Mouse (Mus musculus): ENCODE data around the gene Kcnip4.

Kcnip4 gene

GRCm38 (mm10) chr5:48606916-48607315 lies 917.8 kb downstream of the Kcnip4 start:
- no peak for DNase-seq (ENCODE audit: inconsistent age in 2 of 2, low spot score in 1 of 2)

GRCm38 (mm10) chr5:48606281-48606680 lies 918.4 kb downstream of the Kcnip4 start:
- DNase-seq (ENCODE audit: inconsistent age in 2 of 2, low spot score in 1 of 2), result no peak

DNA sequence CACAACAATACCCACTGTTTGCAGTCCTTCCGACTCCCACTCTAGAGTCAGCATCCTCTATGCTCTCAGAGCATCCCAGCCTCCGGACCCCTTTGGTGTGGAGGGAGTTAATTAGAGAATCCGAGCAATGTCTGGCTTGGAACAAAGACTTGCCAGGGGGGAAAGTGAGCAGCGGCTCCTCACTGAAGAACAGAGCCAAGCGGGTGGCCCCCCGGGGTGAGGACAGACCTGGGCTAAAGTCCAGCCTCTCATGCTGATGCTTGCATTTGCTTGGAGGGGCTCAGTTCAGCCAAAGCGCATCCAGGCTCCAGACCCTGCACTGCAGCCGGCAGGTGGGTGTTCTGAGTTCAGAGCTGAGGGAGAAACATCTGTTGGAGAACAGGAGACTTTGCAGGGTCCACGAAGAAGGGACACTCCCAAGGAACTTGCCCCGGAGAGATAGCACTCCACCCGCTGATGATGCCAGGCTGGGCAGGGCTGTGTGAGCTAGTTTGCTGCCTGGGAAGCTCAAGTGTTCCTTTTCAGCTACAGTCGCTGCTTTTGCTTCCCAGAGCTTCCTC lies 925.1 kb downstream of the Kcnip4 start:
- DNase-seq (ENCODE audit: inconsistent age in 2 of 2, low spot score in 1 of 2), result no peak

DNA sequence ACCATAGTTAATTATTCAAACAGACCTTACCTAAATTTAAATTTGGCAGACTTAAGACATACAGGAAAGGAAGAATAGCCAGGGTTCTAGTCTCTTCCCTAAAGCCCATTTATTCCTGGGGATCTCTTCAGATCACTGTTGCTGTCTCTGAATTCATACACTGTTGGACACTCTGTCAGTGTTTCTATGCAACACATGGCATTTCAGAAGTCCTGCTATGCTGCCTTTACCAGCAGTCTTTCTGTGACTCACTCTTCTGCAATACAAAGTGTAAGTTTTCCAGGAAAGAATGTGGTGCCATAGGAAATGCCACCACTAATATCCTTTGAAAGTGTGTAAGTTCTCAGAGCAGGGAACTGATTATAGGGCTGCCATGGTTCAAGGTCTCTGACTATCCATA lies 936.7 kb downstream of the Kcnip4 start:
- DNase-seq (ENCODE audit: inconsistent age in 2 of 2, low spot score in 1 of 2), result peak in 1 of 2 experiments; percentile 8

GRCm38 (mm10) chr5:48583431-48583830 lies 941.3 kb downstream of the Kcnip4 start:
- DNase-seq (ENCODE audit: inconsistent age in 2 of 2, low spot score in 1 of 2), result peak in 1 of 2 experiments; percentile 17

- peak; percentile 29 to 74 for DNase-seq (ENCODE audit: inconsistent age in 2 of 2, low spot score in 1 of 2)
Observed at GRCm38 (mm10) chr5:48563996-48564587, 960.6 kb downstream of the Kcnip4 start.

DNA sequence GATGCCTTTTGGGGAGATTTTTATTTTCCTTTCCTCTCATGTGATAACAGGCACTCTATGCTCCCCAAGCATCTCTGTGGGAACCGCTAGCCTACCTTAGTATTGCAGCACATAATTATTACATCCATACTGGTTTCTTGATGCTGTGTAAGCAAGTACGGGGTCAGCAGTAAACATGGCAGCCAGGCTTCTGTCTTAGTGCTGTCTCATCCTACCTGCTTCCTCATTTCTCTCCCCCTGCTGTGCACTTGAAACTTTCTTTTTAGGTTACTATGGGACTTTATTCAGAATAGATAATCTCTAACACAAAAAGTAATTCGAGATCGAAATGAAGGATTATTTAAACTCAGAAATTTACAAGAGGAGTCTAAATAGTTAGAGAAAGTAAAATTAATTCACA lies 973.0 kb downstream of the Kcnip4 start:
- no peak for DNase-seq (ENCODE audit: inconsistent age in 2 of 2, low spot score in 1 of 2)

DNA sequence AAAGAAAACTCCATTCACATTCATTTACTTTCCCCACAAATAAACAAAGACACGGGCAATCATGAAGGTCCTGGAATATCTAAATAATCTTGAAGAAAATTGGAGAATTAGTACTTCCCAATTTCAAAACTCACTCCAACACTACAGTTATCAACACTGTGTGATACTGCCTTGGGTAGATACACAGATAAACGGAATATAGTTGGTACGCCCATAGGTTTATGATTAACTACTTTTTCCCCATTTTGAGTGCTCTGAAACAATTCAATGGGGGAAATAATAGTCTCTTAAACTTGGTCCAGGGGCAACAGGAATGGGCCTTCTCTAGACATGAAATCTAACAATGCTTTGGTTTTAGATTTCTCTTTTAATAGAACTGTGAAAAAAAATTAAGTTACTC lies 978.9 kb downstream of the Kcnip4 start:
- no peak for DNase-seq (ENCODE audit: inconsistent age in 2 of 2, low spot score in 1 of 2)

DNA sequence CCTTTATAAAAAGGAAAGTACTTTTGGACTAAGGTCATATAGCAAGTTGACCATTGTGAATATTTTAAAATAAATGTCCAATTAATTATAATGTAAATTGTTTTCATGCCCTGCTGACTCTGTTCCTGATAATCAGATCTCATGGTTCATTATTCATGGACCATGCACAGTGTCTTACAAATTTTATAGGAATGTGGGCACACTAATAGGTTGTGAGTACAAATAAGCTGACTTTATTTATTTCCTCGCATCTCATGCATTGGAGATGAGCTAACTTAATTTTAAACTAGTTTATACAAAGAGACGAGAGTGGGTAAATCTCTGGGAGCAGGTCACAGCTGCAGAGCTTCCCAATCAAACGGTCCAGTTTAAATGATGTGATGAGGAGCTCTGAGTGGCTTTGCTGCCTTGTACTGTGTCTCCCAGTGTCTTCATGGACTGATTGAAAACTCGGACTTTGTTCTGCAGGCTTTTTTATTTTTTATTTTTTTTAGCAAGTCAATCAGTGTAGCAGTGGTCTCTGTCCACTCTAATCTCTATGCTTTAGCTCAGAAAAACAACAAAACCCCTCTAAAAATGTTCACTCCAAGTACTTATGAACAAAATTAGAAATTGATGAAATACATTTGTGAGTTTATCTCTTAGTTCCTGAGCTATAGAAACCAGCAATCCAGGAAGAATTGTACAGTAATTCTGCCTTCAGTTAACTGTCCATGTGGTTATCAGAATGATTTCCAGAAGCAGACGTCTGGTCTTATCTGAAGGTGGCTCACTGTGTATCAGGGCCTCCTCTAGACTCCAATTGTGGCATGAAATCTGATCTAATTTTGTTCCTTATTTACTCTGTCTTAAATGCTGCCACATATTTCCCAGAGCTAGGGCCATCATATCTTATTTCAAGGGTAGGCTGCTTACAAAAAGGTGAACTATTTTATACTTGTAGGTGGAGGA lies 979.6 kb downstream of the Kcnip4 start:
- no peak for DNase-seq (ENCODE audit: inconsistent age in 2 of 2, low spot score in 1 of 2)

- DNase-seq (ENCODE audit: inconsistent age in 2 of 2, low spot score in 1 of 2), result no peak
Observed at GRCm38 (mm10) chr5:48518035-48518434, 1006.7 kb downstream of the Kcnip4 start.

- DNase-seq (ENCODE audit: inconsistent age in 2 of 2, low spot score in 1 of 2), result no peak
Observed at GRCm38 (mm10) chr5:48513354-48513753, 1011.4 kb downstream of the Kcnip4 start.

DNA sequence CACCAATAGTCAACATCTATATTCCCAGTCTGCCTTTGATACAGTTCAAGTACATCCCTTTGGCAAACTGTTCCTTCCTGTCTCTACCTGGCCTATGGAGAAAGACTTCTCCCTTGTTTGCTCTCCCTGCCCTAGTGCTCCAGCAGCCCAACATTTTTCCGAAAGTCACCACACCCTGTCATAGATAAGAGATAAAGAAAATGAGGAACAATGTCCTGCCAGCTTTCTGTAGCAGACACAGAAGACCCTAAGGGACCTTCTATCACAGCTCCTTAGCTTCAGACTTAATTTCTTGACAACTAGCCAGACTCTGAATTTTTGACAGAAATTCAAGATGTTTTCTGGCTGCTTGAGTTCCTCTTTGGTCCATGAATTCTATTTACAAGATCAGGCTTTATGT lies 1013.4 kb downstream of the Kcnip4 start:
- DNase-seq (ENCODE audit: inconsistent age in 2 of 2, low spot score in 1 of 2), result no peak

- no peak for DNase-seq (ENCODE audit: inconsistent age in 2 of 2, low spot score in 1 of 2)
Observed at GRCm38 (mm10) chr5:48510241-48510640, 1014.5 kb downstream of the Kcnip4 start.

DNA sequence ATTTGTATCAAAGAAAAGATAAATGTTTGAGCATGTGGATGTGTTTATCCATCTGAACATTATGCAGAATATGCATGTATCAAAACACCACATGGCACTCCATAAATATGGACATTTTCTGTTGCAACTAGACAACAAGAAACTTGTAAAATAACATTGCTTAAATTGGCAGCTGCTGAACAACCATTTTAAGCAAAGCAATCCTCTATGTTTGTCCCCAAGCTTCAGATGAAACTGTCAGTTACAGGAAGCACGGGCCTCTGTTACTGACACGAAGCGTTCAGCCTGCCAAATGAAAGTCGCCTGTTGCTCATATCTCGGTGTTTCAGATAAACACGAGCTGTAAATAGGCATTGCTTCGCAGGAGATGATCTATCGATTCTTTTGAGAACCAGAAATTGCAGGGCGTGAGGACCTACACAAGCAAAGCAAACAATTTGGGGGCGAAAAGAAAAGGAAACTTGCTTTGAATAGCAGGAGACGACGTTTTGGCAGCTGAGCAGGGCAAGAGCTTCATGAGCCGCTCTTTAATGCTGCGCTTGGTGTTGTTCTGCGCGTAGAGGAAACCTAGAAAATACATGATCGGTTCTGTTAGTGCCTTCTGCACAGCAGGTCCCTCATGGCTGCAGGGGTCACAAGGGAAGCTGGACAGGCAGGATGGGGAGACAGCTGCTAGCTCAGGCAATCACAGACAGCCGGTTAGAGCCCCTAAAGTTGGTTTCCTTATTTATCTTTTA lies 1015.3 kb downstream of the Kcnip4 start:
- DNase-seq (ENCODE audit: inconsistent age in 2 of 2, low spot score in 1 of 2), result no peak

DNA sequence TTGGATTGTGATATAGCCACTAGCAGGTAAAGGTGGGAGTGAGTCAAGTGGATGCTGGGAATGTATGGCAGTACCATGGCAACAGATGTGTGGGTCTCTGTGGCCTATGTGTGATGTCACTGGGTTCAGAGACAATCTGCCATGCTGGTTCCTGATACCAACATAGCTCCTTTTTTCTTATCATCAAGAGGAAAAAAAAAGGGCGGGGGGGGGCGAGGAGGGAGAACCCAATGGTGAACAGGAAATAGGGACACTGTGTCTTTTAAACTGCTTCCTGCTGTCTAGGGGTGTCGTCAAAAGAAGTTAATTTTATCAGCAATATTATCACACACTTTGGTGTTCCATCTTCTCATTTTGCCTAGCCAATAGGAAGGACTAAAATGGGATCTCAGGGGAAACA lies 1021.6 kb downstream of the Kcnip4 start:
- DNase-seq (ENCODE audit: inconsistent age in 2 of 2, low spot score in 1 of 2), result no peak

DNA sequence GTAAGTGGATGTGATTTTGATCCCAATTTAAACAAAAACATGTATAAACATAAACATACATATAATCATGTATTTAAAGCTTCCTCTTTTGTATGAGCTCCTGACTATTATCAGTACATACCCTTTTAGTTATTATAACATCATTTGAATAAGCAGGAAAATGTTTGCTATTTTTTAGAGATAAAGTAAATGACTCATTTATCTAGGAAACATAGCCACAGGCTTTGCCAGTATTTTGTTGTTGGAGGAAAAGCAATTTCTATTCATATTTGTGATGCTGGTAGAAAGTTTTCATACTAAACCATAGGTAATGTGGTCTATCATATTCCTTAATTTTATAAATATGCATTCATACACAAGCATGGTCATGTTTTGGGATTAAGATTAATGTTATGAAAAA lies 1022.3 kb downstream of the Kcnip4 start:
- DNase-seq (ENCODE audit: inconsistent age in 2 of 2, low spot score in 1 of 2), result no peak

DNA sequence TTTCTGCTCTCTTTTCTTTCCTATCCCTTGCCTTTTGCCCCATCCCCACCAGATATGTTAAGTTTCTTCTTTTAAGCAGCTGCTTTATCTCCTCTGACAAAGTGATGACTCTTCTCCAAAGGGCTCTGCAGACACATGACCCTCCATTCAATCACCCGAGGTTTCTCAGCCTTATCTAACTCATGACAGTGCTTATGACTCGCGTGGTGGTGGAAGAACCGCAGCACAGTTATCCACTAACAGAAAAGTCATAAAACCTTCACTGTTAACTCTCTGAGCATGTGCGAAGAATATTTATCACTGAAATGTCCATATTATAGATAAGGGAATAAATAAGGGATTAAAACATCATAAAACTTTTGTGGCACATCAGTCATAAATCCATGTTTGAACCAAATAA lies 1024.5 kb downstream of the Kcnip4 start:
- peak; percentile 18 to 59 for DNase-seq (ENCODE audit: inconsistent age in 2 of 2, low spot score in 1 of 2)

- no peak for DNase-seq (ENCODE audit: inconsistent age in 2 of 2, low spot score in 1 of 2)
Observed at GRCm38 (mm10) chr5:48490864-48491477, 1033.7 kb downstream of the Kcnip4 start.

GRCm38 (mm10) chr5:48489549-48490288 lies 1035.0 kb downstream of the Kcnip4 start:
- no peak for DNase-seq (ENCODE audit: inconsistent age in 2 of 2, low spot score in 1 of 2)

DNA sequence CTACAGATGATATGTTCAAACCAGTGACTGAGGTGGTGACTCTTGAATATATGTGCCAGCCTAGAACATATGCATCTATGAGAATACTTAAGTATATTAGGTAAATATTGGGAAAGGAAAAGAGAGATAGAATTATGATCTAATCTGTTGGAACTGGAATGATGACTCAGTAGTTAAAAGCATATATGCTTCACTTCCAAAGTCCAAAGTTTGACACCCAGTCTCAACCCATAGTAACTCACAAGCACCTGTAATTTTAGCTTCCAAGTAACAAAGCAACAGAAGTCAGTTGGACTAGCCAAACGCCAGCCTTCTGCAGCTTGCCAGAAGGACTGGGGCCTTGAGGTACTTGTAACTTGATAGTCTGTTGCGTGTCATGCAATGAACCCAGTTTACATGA lies 1041.6 kb downstream of the Kcnip4 start:
- no peak for DNase-seq (ENCODE audit: inconsistent age in 2 of 2, low spot score in 1 of 2)
